Mouse (Mus musculus): ENCODE measurements at regions not wholly inside any gene's neighbourhood (a gene's known extent, or its start where the extent isn't known, plus 50 kb on each side); places are given as distances from the start of the nearest gene placed in this dataset.

DNA sequence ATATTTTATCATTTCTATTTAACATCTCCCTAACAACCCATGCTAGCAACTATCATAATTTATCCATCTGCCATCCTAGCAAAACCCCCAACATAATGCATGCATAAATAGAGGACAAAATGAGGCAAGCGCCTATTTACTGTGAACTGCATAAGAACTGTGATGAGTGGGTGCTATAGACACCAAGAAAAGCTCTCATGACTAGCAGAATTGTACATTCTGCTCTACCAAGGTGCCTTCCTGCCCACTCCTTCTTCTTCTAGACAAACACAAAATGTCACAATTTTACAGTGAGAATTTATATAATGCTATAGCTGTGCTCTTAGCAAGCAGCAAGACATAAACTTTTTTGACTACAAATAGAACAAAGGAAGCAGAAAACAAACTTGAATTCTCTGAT lies 305.9 kb downstream of the Brinp1 start:
- DNase-seq (ENCODE audit: low spot score in 2 of 2), result peak; percentile 15 to 85
- intact Hi-C loops (cut with DNase I), result loop anchor here (5.0 kb wide), 1 partner anchor 561 kb away; no protein-coding TSS in a partner anchor

DNA sequence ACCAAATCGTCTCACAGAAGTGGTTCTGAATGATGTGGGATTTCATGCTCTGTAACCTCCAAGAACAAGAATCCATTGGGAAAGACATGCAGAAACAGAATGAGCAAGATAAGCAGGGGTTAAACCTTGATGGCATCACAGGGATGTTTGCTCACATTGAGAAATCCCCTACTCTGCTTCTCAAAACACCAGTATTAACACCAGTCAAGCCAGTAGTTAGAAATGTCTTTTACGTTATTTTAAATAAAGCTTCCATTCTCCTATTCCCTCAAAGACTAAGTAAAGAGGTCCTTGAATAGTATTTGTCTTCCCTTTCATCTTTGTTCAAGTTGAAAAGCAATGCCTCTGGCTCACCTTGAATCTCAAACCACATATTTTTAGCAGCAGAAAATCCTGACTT lies 320.9 kb downstream of the Brinp1 start:
- intact Hi-C loops (cut with DNase I), result no loop called here

DNA sequence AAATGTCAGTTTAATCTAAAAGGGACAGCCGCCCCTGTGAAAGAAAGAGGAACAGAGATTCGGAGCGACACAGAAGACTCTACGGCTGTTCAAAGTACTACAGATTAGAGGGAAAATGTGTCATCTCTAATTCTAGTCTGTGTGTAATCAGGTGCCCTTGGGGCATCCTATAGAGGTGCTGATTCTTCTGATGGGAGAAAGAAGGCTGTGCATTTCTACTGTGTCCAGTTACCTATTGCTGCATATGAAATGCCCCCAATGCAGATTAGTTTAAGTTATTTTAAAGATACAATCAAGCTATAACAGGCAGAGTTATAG lies 330.2 kb downstream of the Brinp1 start:
- no peak for DNase-seq (ENCODE audit: low spot score in 2 of 2)
- intact Hi-C loops (cut with DNase I), result no loop called here

More for the DNA sequence above, 320.9 kb downstream of the Brinp1 start:
- no peak for DNase-seq (ENCODE audit: low spot score in 2 of 2)

DNA sequence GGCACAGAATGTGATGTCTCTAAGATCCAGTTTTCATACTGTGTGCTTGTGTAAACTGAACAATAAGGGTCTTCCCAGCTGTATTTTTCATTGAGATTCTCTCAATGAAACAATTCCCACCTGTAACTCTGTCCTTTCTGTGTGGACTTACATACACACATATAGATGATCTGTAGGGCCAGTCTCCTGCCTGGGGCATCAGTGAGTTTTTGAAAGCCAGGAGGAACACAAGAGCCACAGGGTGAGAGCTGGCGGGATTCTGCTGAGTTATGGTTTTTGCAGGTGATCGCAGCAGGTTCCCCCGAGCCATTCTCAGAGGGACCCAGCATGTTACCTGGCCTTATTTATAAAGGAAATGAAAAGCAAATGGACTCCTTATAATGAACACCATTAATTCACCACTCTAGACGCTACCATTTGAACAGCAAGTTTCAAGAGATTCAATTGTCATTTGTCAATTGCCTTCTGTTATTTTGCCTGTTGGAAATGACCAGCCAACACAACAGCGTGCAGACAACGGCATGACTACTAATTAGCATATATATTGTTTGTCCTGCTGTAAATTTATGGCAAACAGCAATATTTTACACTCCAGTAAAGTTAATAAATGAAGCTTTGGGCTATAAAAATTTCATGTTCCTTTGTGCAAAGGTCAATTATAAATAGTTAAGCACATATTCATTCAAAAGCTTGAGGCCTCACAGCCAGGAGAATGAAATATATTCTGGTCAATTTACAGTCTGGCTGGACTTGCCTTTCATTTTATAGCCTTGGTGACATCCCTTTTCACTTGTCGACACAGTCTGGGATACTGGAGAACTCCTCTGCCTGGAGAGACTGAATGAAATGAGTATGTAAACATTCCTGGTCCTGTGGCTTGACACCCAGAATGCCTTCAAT lies 330.8 kb downstream of the Brinp1 start:
- intact Hi-C loops (cut with DNase I), result no loop called here
- no peak for DNase-seq (ENCODE audit: low spot score in 2 of 2)

DNA sequence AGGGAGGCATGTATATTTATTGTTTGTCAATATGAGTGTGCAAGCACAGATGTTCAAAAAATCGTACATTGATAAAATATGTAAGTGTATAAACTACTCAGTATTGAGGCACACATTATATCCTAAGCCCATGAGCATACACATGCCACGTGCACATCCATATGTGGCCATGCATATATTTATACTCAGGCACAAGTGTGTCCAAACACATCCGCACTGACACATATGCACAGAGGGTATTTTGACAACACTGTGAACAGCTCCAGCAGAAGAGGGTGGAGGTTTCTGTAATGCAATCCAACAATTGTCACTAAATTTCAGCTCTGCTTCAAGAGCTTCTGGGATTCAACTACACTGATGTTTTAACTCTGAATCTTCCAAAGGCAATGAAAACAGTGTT lies 333.6 kb downstream of the Brinp1 start:
- intact Hi-C loops (cut with DNase I), result no loop called here
- peak; percentile 14 to 43 for DNase-seq (ENCODE audit: low spot score in 2 of 2)

DNA sequence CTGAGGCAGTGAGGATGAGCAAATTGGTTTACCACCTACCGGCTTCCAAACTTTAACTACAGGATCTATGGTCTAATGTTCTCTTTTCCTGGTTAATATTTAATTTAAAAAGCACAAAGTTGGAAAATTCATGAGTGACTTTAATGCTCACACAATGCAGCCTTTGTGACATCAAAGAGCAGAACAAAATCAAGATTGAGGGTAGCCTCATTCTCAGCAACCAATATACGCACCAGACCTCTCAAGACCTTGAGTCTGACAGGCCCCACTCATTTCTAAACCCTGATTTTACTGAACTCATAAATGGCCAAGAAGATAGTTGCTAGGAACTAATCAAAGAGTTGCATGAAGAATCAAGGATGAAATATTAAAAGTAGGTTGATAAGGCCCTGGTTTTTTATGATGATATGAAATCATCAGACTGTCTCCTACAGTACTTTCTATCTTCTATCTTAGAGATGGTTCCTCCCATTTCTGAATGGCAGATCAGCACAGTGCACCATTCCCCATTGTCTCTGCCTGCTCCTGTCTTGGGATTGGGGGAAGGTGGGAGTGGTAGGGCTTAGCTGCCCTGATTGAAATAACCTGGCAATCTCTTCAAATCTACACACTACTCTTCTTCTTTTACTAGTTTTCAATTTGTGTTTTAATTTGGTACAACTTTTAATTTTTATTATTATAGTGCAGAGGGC lies 338.3 kb downstream of the Brinp1 start:
- intact Hi-C loops (cut with DNase I), result no loop called here
- DNase-seq (ENCODE audit: low spot score in 2 of 2), result no peak

DNA sequence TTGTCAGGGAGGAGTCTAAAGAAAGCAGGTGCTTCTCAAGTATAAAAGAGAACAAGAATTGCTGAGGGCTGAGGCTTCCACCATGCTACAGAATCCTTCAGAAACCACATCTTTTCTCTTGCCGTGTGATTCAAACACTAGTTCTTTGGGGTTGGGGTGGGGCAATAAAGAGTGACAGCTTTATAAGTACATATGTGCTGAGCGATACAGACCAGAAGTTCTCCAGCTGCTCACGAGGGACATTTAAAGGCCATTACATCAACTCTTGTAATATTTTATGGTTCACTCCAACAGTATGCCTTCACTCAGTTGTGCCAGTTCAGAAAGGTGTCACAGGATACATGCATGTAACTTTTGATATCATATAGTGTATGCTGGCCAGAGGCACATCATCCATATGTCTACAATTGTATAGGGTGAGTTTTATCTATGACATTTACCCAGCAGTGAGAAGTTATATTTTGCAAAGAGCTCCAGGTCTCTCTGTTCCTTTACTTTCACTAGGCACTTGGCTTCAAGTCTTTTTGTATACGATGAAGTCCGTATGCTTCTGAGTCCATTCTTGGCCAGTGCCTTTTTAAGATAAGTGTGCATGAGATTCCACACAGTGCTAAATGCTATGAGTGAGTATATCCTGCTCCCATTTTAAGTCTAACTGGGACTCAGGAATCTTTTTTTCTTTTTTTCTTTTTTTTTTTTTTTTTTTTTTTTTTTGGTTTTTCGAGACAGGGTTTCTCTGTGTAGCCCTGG lies 341.8 kb downstream of the Brinp1 start:
- intact Hi-C loops (cut with DNase I), result no loop called here
- no peak for DNase-seq (ENCODE audit: low spot score in 2 of 2)

DNA sequence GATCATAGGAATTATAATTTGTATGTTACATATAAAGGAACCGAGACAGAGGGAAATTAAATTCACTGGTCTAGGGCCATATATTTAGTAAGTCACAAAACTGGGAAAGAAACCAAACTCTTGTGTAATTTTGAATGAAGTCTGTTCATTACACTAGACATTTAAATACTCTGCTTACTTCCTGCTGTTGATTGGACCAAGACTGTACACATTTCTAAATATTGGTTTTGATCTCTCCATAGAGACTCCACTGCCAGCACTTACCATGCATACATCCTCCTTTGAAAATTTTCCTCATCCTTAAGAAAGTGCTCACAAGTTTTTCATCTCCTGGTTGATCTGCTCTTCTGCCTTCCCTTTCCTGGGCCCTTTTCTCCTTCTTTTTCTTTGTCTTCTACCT lies 358.9 kb downstream of the Brinp1 start:
- intact Hi-C loops (cut with DNase I), result no loop called here
- DNase-seq (ENCODE audit: low spot score in 2 of 2), result no peak

DNA sequence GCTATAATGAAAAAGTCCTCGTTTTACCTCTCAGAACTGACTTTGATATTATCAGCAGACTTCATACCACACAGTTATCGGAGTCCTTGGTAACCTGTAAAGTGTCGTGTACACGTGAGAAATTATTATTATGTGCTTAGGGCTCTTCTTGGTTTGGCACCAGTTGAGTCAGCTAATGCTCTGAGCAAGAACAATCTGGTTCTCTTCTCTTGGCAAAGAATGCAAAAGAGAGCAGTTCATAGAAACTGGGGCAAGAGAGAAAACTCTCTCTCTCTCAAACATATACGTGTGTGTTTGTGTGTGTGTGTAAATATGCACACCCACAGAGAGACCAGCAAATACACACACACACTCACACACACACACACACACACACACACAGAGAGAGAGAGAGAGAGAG lies 378.8 kb downstream of the Brinp1 start:
- peak in 1 of 2 experiments; percentile 4 for DNase-seq (ENCODE audit: low spot score in 2 of 2)

DNA sequence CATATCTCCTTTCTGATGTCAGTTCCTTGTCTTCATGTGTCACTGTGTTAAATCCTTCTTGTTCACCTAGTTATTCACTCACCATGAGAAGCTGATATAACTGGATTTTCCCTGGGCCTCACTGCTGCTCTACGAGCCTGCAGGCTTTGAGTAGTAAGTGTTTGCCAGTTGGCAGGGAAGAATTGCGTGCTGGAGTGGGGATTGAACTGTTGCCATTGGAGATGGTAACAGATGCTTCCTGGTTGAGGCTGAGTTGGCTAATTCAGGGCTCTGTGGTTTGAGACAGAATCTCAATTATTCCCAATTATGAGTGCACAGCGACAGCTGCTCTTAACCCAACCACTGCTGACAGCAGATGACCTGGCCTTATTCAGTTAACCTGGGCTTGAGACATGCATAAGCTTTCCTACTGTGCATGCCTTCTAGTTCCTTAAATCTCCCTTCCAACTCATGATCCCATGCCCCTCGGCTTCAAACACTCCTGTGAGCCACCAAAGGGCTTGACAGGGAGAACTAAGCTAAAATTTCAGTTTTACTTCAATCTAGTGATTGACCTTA lies 379.5 kb downstream of the Brinp1 start:
- DNase-seq (ENCODE audit: low spot score in 2 of 2), result peak; percentile 21 to 42
- intact Hi-C loops (cut with DNase I), result no loop called here

More for the DNA sequence above, 378.8 kb downstream of the Brinp1 start:
- intact Hi-C loops (cut with DNase I), result no loop called here

DNA sequence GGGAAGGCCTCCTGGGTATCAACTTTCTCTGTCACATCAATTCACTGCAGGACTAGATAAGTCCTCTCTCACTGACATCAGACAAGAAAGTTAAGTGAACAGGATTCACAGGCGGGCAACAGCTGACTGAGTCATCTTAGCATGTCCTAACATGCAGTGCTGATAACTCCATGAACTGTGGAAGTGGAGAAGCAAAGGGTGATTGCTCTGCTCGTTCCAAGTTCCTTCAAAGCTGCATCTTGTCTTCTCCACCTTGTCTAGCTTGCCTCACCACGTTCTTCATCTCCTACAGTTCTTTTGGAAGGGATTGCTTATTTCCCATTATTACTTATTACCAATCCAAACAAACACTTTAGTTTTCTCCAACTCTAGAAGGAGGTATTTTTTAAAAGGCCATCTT lies 380.9 kb downstream of the Brinp1 start:
- intact Hi-C loops (cut with DNase I), result no loop called here
- no peak for DNase-seq (ENCODE audit: low spot score in 2 of 2)

DNA sequence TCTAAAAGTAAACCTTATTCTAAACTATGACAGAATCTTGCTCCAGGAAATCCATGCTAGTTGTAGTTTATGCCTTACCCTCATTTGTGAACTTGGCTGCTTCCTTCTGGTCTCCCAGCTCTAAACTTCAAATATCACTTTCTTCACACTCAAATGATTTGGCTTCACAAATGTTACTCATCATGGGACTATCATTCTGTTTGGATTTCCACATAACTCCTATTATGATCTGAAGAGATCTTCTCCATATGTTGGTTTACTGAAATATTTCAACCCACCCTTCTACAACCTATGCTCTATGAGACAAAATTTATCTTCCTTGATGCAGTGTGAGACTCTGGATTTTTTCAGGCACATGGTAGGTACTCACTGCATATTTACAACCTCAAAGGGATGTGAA lies 381.7 kb downstream of the Brinp1 start:
- intact Hi-C loops (cut with DNase I), result no loop called here
- peak in 1 of 2 experiments; percentile 1 for DNase-seq (ENCODE audit: low spot score in 2 of 2)

DNA sequence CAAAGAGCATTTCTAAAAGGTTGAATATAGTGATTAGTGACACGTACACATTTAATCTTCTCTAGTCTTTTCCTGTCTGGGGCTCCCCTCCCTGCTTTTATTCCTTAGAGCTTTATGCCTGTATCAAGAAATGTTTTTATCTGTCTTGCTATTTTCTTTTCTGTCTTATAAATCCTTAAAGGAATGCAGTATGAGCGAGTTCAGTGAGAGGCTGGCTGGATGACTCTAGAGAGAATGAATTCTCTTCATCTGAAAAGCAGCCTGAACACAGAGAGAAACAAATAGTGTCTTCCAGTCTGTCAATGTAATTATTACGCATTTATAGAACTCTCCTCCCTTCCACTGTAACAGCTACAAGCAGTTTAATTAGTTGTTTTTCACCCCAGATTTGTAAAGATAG lies 417.9 kb downstream of the Brinp1 start:
- intact Hi-C loops (cut with DNase I), result no loop called here

DNA sequence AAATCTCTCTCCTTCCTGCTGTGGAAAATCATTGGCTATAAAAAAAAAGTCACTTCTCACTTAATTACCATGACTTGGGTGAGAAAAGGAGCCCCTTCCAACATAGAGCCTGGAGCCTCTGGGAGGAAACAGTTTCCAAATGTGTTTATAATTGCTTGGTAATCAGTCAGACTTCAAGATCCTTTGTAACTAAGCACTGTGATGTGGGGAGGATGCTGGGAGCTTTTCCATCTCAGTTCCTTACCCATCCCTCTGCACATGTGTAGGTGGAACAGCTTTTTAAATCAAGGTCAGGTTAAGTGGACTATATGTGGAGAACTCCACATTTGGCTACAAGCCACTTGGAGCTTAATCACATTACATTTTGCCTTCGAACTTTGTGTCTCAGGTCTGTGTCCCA lies 418.4 kb downstream of the Brinp1 start:
- intact Hi-C loops (cut with DNase I), result no loop called here
- no peak for DNase-seq (ENCODE audit: low spot score in 2 of 2)

More for the DNA sequence above, 417.9 kb downstream of the Brinp1 start:
- DNase-seq (ENCODE audit: low spot score in 2 of 2), result no peak

DNA sequence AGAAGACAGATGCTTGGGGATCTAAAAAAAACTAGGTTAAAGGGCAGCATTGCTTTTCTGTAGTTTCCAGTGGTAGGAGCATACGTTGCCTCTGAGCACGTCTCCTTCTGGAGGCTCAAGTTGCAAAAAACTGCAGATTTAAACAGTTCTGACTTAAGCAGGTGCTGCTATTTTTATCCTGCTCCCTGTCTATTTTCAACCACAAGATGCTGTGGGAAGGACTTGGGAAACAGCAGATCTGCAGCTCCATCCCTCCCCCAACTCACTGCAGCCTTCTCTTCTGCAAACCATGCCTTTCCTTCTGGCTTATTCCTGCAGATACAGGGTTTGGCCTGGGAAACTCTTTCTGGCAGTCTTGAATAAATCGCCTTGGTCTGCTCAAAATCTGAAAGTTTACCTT lies 422.1 kb downstream of the Brinp1 start:
- peak; percentile 13 to 60 for DNase-seq (ENCODE audit: low spot score in 2 of 2)
- intact Hi-C loops (cut with DNase I), result no loop called here

DNA sequence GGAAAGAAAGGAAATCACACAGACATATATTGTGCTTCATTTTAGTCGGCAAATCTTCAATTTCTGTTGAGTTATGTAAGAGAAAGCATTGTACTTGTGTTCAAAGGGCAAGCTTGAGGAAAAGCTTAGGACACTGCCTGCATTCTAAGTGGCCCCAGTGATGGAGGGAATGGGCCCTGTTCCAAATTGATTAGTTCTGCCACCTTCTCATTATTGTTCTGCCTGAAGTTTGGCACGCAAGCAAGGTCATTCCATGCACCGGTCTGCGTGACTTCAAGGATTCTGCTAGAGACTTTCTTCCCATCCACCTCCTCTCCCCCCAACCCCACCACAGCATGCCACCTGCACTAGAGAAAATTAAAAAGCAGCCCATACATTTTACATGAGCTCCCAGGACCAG lies 466.2 kb downstream of the Brinp1 start:
- no peak for DNase-seq (ENCODE audit: low spot score in 2 of 2)
- intact Hi-C loops (cut with DNase I), result no loop called here

DNA sequence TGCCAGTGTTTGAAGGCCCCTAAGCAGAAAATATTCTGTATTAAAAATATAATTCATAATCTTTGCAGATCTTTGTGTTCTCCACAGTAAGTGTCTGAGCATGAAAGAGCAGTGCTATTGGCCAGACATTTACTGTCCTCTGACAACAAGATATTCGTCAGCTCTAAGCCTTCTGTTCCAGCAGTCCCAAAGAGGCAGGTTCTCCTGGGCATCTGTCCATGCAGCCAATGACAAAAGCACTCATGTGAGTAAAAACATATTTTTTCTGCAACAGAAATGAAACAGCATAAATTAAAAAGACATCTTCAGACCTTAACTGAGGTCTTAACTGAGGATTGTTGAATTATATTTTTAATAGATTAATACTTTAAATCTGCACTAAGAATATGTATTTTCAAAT lies 467.3 kb downstream of the Brinp1 start:
- intact Hi-C loops (cut with DNase I), result no loop called here

DNA sequence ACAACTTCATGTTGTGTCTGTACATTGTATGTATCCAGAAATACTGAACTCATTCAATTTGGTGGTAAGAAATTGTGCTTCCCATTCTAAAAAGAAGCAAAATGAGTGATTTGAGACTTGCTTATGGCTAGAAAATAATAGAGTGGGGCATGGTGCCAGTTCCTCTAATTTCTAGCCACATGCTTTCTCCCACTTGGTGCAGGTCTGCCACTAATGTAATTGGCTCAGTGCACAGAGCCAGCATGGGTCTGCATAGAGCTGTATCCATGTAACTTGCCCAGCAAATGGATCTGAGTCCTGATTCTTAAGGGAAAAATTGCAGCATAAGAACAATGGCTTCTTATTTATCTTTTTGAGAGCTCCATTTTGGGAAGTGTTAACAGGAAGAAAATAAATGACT lies 492.4 kb downstream of the Brinp1 start:
- peak in 1 of 2 experiments; percentile 13 for DNase-seq (ENCODE audit: low spot score in 2 of 2)
- intact Hi-C loops (cut with DNase I), result no loop called here

More for the DNA sequence above, 467.3 kb downstream of the Brinp1 start:
- no peak for DNase-seq (ENCODE audit: low spot score in 2 of 2)

DNA sequence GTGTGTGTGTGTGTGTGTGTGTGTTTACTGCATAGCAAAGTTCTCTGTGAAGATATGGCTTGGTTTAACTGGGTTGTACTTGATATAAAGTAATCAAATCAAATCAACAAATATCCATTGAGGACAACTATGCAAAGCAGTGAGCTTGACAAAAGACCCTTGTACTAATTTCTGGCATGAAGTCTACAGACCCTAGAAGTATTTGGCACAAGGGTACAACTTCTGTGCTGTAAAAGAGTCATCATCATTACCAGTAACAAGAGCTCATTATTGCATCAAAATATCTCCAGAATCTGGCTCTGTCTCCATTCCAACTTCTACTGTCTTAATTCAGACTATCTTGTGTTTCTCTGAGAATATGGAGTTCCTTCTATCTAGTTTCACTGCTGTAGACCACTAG lies 538.2 kb downstream of the Brinp1 start:
- intact Hi-C loops (cut with DNase I), result no loop called here
- DNase-seq (ENCODE audit: low spot score in 2 of 2), result no peak

DNA sequence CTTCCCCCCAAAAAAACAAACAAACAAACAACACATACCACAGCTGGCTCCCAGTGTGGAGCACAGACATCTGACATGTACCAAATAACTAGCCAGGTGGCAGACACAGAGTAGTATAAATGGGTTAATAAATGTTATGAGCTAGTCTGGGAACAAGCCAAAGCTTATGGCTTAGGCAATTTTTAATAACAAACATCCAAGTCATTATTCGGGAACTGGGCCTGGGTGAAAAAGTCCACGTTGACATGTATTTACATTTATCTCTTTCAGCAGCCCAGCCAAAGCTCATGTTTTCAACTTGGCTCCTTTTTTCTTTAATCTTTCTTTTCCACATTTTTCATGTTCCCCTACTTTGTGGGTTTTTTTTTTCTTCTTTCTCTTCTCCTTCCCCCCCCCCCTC lies 543.4 kb downstream of the Brinp1 start:
- no peak for DNase-seq (ENCODE audit: low spot score in 2 of 2)
- intact Hi-C loops (cut with DNase I), result no loop called here
